ENCODE assay signal across 26 mouse cellular contexts in the genomic region with DNA sequence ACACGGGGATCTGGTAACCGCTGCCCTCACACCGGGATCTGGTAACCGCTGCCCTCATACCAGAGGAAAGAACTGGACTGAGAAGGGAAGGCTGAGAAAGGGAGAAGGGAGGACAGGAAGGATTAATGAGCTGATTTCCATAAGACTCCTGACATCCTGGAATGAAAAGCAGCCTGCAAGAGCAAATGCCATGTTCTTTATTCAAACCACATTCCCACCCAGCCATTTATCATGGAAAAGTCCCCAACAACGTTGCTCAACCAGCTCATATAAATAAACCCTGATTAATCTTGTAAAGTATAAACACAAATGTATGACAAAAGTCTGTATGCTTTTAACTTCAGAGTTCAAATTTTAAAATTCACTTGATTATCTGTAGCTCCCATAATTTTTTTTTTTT.
DNase-seq lines count a peak whose midpoint lies in the region; ATAC-seq and TF ChIP-seq lines count a peak whose summit lies in the region.
"Had no signal": no experiment of that assay in that cellular context is flagged by ENCODE, and none has a peak within 500 bp of the region (broad histone marks: within the 10 kb centered on the region; RNA-seq: fewer than 3 reads in every experiment).

No protein-coding gene starts in this region.

- H3K27ac ChIP-seq in kidney, adult 2 months (ENCODE audit: insufficient read depth, low read depth, low read length), result peak overlapping the region; percentile 54; the same call in 1 of the 2 replicates
- 0 out of 2 replicates have a peak overlapping the region, but pooled peaks have one; percentile 12 for H3K27ac ChIP-seq in liver, adult 2 months (replicated peaks; ENCODE audit: insufficient read depth, low read depth, low read length)
- H3K27ac ChIP-seq in liver, embryonic 12.5 days, result no peak overlapping the region
- H3K27ac ChIP-seq: heart, embryonic 10.5 days; hindbrain, embryonic 14.5 days; limb, embryonic 10.5 days; neural tube, embryonic 13.5 days had no signal

- H3K9me3 ChIP-seq in liver, embryonic 12.5 days (replicated peaks), result no peaks in the 10 kb centered on the region
- no peaks in the 10 kb centered on the region for H3K9me3 ChIP-seq in E14TG2a.4 (ENCODE audit: low read length)
- H3K9me3 ChIP-seq: heart, embryonic 10.5 days; limb, embryonic 10.5 days; neural tube, embryonic 13.5 days had no signal

- TF ChIP-seq CTCF in kidney, adult 2 months (conservative IDR thresholded peaks at IDR 0.05; ENCODE audit: insufficient read depth, insufficient read length, low read depth, low read length), result no peak
- no peak for TF ChIP-seq CTCF in liver, adult 2 months (IDR thresholded peaks at IDR 0.05; ENCODE audit: low read depth, low read length)
- no peak for TF ChIP-seq CTCF in E14TG2a.4 (conservative IDR thresholded peaks at IDR 0.05; ENCODE audit: low read length)

- H3K79me2 ChIP-seq in liver, adult 2 months (ENCODE audit: control insufficient read depth, insufficient read depth, low read length), result no peaks in the 10 kb centered on the region

- H3K4me1 ChIP-seq in kidney, adult 2 months (ENCODE audit: control insufficient read depth, insufficient read depth, low read length), result peaks cover 6% of the 10 kb centered on the region; the same call in 1 of the 2 replicates
- H3K4me1 ChIP-seq in liver, adult 2 months (ENCODE audit: control insufficient read depth, insufficient read depth, low read length), result peaks cover 22% of the 10 kb centered on the region
- peaks cover 26% of the 10 kb centered on the region for H3K4me1 ChIP-seq in liver, embryonic 12.5 days
- H3K4me1 ChIP-seq in E14TG2a.4 (replicated peaks; ENCODE audit: low read depth, low read length), result peaks cover 11% of the 10 kb centered on the region

- no peak for TF ChIP-seq POLR2A in kidney, adult 2 months (IDR thresholded peaks at IDR 0.05; ENCODE audit: low read depth, low read length)
- no peak for TF ChIP-seq POLR2A in liver, adult 2 months (IDR thresholded peaks at IDR 0.05; ENCODE audit: extremely low read depth, insufficient read depth, low read length)

- DNase-seq in kidney, adult 2 months, result peak; percentile 56
- DNase-seq in kidney, postnatal 25 days, result no peak
- DNase-seq in liver, adult 2 months (ENCODE audit: extremely low read depth, low read depth, low spot score), result no peak
- peak; percentile 60 for DNase-seq in lung, postnatal 25 days (ENCODE audit: low spot score)
- DNase-seq in gastrocnemius, adult 8-10 months (ENCODE audit: low spot score in 2 of 2), result no peak
- DNase-seq in urinary bladder, adult 2 months (ENCODE audit: low spot score), result no peak
- DNase-seq: adrenal gland, adult 8-10 months; cerebellum, adult 18-20 months; cerebellum, postnatal 14 days; gastrocnemius, postnatal 36 days; heart, postnatal 4 days; liver; liver, postnatal 0 days; retina, postnatal 1 day; thymus, postnatal 25 days had no signal

- no peak overlapping the region for H3K4me3 ChIP-seq in kidney, adult 2 months (ENCODE audit: insufficient read depth, low read depth, low read length)
- no peak overlapping the region for H3K4me3 ChIP-seq in liver, adult 2 months (ENCODE audit: insufficient read depth, low read depth, low read length)
- no peak overlapping the region for H3K4me3 ChIP-seq in liver, embryonic 12.5 days
- peak overlapping the region; percentile 35; the same call in 1 of the 2 replicates for H3K4me3 ChIP-seq in E14TG2a.4 (replicated peaks; ENCODE audit: low read length)
- H3K4me3 ChIP-seq: heart, embryonic 10.5 days; limb, embryonic 10.5 days; myocyte; neural tube, embryonic 13.5 days had no signal

- no peak overlapping the region for H3K9ac ChIP-seq in liver, adult 2 months (ENCODE audit: low read depth, low read length)
- H3K9ac ChIP-seq in liver, embryonic 12.5 days, result no peak overlapping the region
- H3K9ac ChIP-seq: hindbrain, embryonic 14.5 days; liver, postnatal 0 days; neural tube, embryonic 13.5 days had no signal

- H3K4me2 ChIP-seq in liver, embryonic 12.5 days, result no peak overlapping the region
- H3K4me2 ChIP-seq: hindbrain, embryonic 14.5 days; neural tube, embryonic 13.5 days had no signal

- no peaks in the 10 kb centered on the region for H3K27me3 ChIP-seq in kidney, adult 2 months (replicated peaks; ENCODE audit: control insufficient read depth, insufficient read depth, low read length)
- H3K27me3 ChIP-seq in liver, adult 2 months (ENCODE audit: control insufficient read depth, insufficient read depth, low read length), result no peaks in the 10 kb centered on the region
- no peaks in the 10 kb centered on the region for H3K27me3 ChIP-seq in liver, embryonic 12.5 days (replicated peaks)
- H3K27me3 ChIP-seq in E14TG2a.4 (ENCODE audit: insufficient read depth, low read length), result no peaks in the 10 kb centered on the region
- H3K27me3 ChIP-seq: neural tube, embryonic 13.5 days; Patski had no signal

- 65% methylated on average over 5 of the region's 5 CpGs for WGBS in kidney, adult 2 months
- WGBS in liver, adult 2 months, result 86% methylated on average over 5 of the region's 5 CpGs
- 83% methylated on average over 5 of the region's 5 CpGs for WGBS in liver, embryonic 12.5 days (ENCODE audit: insufficient replicate concordance)

- ATAC-seq in liver, embryonic 12.5 days, result no peak
- ATAC-seq: CD4-positive, CD25-positive, alpha-beta regulatory T cell, adult 4 months; inflammation-experienced regulatory T-cells, adult 6 months; liver, postnatal 0 days; midbrain, embryonic 16.5 days; Patski had no signal

- H3K36me3 ChIP-seq in kidney, adult 2 months (ENCODE audit: control insufficient read depth, insufficient read depth, low read length), result no peaks in the 10 kb centered on the region
- no peaks in the 10 kb centered on the region for H3K36me3 ChIP-seq in liver, adult 2 months (ENCODE audit: control insufficient read depth, insufficient read depth, low read length)
- peaks cover 26% of the 10 kb centered on the region for H3K36me3 ChIP-seq in liver, embryonic 12.5 days
- H3K36me3 ChIP-seq in E14TG2a.4 (ENCODE audit: insufficient read depth, low read length), result peaks cover 61% of the 10 kb centered on the region
- H3K36me3 ChIP-seq: neural tube, embryonic 13.5 days had no signal

Comparison
In these comparisons a context has a peak if more than half of its experiments do, and no peak if none do; other contexts are left out.
1. DNase-seq: peak in kidney, adult 2 months (single experiment) and lung, postnatal 25 days (single experiment); none in kidney, postnatal 25 days (0 of 2), liver, adult 2 months (single experiment), gastrocnemius, adult 8-10 months (0 of 2) and urinary bladder, adult 2 months (single experiment).